Mouse (Mus musculus) T-helper 1 cell (primary cell): ENCODE measurements around the gene Fbxo9.
"Not testable (repeated sequence)": the region's sequence is repeated elsewhere in the genome, so short reads cannot be mapped to it uniquely, and the experiment has no call there.

Experiments used
- in situ Hi-C: fragments of 300-600 bp; cut with MboI, MseI; formaldehyde crosslinking; loops from one replicate; pipeline ENCODE4 v1.15.1; 2025; ENCODE audit warnings: high pct_unique_total_duplicates

Gene Fbxo9

DNA sequence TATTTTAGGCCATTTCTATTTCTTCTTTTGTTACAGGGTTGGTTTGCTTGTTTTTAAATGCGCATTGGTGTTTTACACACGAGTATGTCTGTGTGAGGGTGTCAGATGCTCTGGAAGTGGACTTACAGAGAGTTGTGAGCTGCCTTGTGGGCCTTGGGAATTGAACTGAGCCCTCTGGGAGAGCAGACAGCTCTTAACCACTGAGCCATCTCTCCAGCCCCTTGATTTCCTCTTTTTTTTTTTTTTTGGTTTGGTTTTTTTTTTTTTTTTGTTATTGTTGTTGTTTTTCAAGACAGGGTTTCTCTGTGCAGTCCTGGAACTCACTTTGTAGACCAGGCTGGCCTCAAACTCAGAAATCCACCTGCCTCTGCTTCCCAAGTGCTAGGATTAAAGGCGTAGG, 35.6 kb downstream of the Fbxo9 start:
- in situ Hi-C loops = not testable (repeated sequence)

DNA sequence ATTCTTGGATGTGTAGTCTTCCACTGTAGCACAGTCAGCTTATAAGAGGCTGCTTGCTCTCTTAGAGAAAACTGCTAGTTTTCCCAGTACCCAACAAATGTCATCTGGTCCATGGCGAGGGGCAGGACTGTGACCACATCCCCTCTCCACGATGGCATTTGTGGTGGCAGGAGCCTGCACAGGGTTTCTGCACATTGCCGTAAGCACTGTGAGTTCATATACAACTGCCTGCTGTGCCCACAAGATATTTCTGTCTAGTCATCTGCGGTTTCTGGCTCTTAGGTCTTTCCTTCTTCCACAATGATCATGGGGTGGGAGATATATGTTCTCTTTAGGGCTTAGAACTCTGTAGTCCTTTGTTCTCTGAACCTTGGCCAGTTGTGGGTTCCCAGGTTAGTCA, 37.2 kb downstream of the Fbxo9 start:
- in situ Hi-C loops = no loop called here

DNA sequence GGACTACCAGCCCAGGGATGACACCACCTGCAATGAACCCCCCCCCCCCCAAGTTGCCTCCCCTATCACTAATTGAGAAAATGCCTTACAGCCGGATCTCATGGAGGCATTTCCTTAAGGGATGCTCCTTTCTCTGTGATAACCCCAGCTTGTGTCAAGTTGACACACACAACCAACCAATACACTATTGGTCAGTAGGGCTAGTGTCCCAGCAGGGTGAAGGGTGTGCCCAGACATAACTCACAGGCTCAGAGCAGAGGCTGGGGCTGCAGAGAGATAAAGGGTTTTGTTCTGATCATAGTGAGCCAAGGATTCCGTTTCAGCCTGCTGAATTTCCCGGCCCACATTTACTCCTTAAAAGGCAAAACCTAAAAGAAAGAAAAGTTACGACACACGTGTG, 38.4 kb downstream of the Fbxo9 start:
- in situ Hi-C loops = no loop called here

DNA sequence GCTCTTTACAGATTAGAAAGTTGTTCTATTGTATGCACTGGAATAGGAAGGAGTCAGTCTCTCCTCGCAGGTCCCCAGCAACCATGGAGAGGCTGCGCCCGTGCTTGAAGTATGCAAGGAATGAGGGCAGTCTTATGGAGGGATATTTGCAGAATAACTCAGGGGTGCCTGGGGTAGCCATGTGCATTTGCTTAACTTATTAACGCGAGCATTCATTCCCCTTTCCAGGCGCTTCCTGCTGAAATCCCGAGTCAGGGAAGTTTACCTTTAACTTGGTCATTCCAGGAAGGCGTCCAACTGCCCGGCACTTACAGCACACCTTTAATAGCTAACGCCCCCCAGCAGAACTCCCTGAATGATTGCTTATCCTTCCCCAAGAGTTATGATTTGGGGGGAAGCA, 44.7 kb downstream of the Fbxo9 start:
- in situ Hi-C loops = no loop called here

DNA sequence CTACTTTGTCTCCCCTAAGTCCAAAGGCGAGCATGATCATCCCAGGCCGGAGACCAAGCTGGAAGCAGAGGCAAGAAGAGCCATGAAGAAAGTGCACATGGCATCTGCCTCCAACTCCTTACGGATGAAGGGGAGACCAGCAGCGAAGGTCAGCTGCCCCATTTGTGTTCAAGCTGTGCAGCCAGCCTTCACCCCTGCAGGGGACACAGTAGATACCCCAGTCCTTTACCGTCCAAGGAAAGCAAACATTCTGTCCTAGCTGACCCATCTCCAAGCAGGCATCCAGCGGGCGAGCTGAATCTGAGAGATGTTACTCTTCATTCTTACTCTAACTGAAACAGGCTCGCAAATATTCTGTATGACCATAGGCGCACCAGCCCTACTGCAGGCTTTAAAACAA, 46.5 kb downstream of the Fbxo9 start:
- in situ Hi-C loops = no loop called here

DNA sequence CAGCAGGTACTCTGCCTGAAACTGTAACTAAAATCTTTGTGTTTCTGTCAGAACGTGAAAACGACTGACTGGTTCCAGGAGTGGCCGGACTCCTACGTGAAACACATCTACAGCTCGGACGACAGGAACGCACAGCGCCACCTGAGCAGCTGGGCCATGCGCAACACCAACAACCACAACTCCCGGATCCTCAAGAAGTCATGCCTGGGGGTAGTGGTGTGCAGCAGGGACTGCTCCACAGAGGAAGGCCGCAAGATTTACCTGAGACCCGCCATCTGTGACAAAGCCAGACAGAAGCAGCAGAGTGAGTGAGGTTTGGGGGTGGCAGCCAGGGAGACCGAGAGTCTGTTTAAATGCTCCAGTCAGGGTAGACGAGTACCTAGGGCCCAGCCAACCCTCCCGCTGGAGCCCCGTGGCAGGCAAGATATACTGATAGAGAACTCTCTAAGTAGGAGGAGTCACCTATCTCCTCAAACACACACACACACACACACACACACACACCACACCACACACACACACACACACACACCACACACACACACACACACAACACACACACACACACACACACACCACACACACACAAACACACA, 49.2 kb downstream of the Fbxo9 start:
- in situ Hi-C loops = no loop called here

DNA sequence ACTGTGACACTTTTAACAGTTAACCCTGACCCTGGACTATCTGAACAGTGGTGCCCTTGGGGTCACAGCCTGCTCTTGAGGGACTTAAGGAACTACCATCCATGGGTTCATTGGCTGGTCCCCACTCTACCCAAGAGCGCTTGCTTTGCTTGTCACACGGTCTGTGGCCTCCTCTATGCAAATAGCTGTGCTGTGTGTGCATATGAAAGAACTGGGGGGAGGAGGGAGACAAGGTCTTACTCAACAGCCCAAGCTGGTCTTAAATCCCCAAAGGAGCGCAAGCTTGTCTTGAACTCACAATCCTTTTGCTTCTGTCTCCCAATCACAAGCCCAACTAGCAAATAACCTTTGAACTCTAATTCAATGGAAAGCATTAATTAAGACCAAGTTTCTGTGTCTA, 54.6 kb downstream of the Fbxo9 start:
- in situ Hi-C loops = no loop called here

DNA sequence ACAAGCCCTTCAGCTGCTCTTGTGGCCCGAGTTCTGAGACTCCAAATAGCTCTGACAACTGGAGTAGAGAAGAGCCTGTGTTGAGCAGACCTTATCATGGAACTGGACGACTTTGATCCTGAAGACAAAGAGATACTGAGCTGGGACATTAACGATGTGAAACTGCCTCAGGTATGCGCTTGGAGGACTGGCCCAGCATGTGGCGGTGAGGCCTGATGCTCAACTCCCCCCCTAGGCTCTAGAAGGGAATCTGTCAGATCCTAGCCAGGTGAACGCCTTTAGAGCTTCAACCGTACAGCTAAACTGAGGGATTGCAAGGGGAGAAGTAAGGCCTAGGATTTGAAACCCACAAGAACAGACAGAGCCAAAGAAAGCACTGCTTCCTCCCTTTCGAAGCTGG, 55.0 kb downstream of the Fbxo9 start:
- in situ Hi-C loops = no loop called here

DNA sequence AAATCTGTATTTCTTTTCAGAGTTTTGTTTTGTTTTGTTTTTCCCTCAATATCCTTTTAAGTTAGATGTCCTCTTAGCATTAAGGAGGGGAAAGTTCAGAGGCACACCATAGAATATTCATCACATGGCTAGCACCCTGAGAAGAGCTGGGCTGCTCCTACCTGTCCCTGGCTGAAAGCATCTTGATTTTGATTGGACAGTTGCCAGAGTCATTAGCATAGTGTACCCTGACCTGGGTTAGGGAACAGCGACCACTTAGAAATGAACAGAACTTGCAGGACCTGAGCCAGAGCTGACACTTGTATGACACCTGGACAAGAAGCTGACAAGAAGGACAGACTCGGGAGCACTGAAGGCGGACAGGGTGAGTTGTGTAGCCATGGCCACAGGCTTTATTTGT, 57.2 kb downstream of the Fbxo9 start, which contains the start of gene Gcm1:
TSS of gene Gcm1 (plus strand) at position 248 of the 400 bp plus-strand sequence.
- in situ Hi-C loops = no loop called here

DNA sequence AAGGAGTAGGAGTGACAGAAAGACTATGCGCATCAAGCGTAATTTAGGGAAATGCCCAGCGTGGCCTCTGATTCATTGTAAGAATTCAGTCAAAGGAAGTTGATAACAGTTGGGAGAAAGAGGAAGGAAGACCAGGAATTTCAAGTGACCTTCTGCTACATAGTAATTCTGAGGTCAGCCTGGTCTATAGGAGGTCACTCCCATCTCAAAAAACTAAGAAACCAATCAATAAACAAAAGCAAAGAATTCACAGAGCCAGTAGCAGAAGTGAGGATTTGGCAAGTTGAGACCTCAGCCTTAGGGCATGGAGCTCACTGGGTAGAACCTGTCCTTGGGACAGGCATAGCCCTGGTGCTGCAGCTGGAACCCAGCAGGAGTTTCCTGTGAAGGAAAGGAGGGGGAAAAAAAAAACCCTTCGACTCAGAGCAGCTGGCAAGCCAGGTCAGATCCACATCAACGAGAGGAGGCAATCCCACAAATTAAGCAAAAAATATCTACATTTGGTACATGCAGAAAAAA, 58.4 kb downstream of the Fbxo9 start:
- in situ Hi-C loops = no loop called here

DNA sequence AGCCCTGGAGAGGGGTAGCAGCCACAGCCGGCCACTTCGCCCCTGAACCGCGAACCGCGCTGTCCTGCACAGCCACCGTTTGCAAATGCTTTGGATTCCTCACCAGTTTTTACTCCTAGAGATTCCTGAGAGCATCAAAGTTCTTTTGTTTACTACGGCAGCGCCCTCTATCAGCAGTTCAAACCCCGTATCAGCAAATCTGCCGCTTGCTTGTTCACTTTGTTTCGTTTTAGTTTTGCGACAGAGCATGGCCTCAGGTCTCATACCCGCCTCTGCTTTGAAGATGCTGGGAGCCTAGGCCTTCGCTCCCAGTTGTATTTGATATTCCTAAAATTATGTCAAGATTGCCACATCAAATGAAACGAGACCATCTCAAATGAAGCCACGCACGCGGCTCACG, 62.1 kb downstream of the Fbxo9 start:
- in situ Hi-C loops = no loop called here

DNA sequence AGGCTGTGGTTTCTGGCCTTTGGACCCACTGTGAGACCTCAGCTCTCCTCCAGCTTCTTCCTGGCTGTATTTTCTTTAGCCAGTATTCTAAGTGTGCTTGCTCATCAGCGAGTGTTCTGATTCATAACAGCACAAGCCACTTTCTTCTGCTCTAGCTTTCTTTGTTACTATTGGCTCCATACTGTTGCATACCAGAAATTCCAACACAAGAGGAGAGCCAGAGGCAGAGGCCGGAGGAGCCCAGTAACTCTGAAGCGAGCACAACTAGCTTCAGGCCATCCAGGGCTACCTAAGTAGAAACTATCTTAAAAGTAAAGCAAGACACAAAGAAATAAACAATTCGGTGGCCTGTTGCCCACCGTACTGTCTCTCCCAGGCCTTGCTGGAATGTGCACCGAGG, 63.7 kb downstream of the Fbxo9 start:
- in situ Hi-C loops = no loop called here

DNA sequence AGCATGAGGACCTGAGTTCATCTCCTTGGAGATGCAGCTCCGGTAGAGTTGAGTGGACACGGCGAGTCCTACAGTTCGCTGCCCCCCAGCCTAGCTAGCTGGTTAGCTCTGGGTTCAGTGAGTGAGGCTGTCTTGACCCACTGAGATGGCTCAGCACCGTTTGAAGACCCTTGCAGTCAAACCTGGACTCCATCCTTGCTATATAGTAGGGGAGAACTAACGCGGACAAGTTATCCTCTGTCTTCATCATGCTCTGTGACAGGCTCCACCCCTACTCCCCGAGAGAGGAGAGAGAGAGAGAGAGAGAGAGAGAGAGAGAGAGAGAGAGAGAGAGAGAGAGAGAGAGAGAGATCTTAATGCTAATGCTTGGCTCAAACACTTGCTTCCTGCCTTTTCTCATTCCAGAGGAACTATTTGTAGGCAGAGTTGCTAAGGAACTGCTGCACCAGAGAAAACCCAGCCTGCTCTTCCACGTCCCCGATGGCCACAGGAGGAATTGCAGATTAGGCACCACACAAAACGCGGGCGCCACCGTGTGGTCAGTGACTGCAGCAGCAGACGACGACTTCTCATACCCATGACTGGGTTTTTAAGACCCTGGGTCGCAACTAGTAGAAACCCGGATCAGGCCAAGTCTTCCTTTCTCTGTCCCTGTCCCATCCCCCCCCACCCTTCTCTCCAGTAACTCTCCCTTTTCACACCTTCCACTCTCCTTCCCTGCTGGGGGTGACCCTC, 69.9 kb downstream of the Fbxo9 start:
- in situ Hi-C loops = loop anchor here (10.0 kb wide), 1 partner anchor 234 kb away; no protein-coding TSS in a partner anchor

DNA sequence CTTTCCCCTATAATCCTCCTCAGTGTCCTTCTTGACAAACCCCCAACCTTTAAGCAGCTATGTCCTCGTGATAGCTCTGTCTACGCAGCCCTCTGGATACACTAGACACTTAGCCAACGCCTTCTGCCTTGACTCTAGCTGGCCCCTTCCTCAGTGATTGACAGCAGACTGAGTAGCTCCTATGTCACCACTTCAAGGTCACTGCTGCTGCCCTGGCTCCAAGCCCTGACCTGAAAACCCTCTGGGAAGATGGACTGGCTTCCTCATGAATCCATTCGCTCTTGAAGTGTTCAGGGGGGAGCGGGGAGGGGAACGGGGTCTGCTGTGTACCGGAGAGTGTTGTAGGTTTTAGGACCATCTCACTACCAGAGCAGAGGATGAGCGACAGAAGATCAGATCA, 73.0 kb downstream of the Fbxo9 start:
- in situ Hi-C loops = loop anchor here (10.0 kb wide), 1 partner anchor 231 kb away; no protein-coding TSS in a partner anchor

DNA sequence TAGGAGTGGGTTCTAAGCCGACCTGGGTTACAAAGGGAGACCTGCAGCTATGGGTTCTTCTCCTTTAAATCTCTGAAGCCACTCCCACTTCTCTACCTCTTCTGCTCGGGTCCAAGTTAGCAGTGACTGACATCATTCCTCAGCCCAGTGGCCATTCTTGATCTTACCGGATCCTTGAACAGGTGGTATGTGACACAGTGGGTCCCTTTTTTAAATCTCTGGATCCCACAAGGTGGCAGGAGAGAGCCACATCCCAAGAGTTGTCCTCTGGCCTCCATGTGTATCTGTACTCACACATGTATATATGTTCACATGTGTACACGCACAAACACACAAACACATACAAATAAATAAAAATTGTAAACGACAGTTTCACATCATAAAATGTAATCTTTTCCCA, 73.6 kb downstream of the Fbxo9 start:
- in situ Hi-C loops = loop anchor here (10.0 kb wide), 1 partner anchor 230 kb away; no protein-coding TSS in a partner anchor

DNA sequence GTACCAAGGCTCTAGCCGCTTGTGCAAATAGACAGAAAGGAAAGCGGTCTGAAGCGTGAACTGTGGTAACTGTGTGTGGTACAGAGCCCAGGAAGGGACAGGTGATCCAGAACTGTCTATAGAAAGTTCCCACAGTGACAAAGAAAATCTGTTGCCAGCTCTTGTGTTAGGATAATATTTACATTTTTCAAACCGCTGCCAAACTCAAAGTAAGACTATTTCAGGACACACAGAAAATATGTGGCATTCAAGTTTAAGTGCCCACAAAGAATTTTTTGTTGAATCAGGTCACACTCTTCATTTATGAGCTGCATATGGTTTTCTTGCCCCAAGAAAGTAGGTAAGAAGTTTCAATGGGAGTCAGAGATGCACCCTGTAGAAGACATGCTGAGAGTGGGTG, 75.9 kb downstream of the Fbxo9 start:
- in situ Hi-C loops = loop anchor here (10.0 kb wide), 1 partner anchor 228 kb away; no protein-coding TSS in a partner anchor
